Mouse (Mus musculus) thymus, postnatal 0 days (tissue): ENCODE results near the gene Fbxl17. TPM values are rescaled to one million over a fixed set of nuclear protein-coding genes. Genes with fewer than 3 reads are reported as not detected.

Experiments used
- DNase-seq: peaks from one replicate; pipeline ENCODE4 v3.0.0-alpha.2; 2015; ENCODE audit warnings: low spot score
- polyA plus RNA-seq: library from polyadenylated mRNA; unstranded; fragments of >200 nt; fragmentation: Nextera tagmentation; extraction: Ambion mirVana; gene quantifications from 2 replicates; pipeline ENCODE4 v1.2.1, GENCODE M21; 2015

Fbxl17 gene
- polyA plus RNA-seq, 1 experiment from 2014 or later = 5.8 TPM

DNA sequence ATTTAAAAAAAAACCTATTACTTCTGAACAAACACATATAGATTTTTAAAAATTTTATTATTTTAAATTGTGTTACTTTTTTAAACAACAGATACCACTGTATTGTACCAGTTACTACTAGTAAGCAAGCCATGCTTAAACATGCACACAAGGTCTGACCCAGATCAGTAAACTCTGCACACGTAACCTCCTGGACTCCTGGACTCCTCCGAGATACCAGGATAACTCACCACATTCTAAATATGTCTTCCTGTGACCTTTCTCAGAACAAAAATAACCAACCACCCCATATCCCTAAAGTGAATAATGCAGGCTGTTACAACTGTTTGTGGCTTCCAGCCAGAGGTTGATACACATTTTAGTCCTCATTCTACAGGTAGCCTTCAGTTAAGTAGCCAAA lies 170.9 kb downstream of the Fbxl17 start:
- DNase-seq = no peak

DNA sequence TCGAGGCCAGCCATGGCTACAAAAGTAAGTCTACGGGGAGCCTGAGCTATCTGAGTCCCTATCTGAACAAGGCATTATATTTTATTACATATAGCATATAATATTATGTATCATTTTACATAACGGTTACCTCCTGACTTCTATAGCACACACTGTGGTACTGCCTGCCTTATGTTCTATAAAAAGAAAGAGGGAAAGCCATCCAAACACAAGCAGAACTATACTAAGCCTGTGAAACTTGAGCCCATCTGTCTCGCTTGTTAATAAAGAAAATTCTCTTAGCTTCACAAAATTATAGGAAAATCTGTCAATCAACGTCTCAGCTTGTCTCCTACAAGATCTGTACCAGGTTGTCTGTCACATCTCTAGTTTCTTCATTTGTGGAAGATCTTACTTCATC lies 173.6 kb downstream of the Fbxl17 start:
- no peak for DNase-seq

DNA sequence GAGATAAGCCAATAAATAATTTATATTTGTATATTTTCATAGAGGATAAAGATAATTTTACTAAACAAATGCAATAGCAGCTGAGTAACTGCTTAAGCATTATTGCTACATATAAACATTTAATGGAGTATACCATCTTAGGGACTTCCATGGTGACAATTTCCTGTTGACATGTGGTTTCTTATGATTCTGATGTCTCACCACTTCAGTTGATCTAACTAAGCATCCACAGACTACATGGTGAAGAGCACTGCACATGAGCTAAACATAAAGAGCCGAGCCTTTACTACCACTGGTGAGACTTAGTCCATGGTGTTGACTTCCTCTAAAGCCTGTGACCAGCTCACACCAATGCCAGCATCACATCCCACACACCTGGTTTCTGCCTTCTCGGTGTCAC lies 175.1 kb downstream of the Fbxl17 start:
- DNase-seq = no peak

DNA sequence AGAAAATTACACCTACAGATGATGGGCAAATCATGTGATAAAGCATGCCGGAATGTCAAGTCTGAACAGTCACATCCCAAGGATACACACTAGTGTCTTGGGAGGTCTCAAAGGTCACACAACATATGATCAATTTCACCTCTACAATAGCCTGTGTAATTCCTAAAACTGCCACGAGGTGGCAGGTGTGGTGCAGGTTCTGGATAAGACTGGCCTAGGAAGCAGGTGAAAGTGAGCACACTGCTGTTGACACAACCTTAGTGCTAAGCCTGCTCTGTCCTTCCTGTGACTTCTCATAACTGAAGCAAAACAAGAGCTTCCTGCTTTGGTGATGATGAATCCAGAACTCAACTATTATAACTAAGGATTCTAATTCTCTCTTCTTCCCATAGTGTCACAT lies 175.8 kb downstream of the Fbxl17 start:
- DNase-seq = peak; percentile 82

DNA sequence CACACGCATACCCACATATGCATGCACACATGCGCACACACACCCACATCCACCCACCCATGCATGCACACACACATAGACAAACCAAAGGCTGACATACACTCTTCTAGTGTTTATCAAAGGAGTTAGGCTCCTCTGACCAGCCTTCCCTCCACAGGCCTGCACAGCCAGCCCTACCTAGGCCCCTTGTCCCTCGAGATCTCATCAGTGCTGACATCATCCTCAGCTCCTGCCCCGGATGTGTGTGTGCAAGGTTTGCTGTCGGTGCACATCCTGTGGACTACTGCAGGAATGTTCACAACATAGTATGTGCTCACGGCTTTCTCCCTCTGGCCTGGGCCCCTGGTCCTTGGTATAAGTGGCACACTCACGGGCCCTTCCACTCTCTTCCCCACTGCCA lies 177.0 kb downstream of the Fbxl17 start:
- DNase-seq = no peak

DNA sequence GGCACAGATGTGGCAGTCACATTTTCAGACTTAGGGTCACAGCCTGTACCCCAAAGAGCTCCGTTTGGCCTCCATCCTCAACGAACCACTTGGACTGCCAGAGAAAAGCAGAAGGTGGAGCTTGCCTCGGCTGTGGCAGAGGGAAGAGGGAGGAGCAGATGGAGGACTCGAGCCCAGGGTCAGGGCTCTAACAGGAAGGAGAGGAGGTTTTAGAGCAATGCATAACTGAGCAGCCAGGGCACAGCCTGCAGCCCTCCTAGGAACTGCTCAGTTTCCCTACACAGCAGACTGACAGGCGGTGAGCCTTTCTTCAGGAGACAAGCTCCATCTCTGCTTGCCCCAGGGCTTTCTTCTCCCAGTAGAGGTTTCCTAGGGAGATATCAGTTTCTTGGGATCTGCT lies 178.5 kb downstream of the Fbxl17 start:
- no peak for DNase-seq

DNA sequence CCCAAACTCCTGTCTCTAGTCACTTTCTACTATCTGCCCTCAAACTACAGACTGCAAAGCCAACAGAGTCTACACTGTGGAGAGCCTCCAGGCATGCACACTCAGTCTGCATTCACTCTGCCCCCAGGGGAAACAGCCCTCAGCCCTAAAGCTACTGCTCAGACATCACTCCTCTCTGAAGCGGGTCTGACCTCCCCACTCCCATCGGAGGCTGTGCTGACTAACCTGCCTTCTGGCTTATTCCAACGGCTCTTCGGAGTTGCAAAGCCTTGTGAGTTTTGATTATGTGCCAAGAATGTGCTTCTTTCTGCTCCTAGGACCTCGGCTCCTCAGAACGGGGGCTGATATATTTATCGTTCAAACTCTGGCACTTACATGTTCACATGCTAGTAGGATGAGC lies 182.3 kb downstream of the Fbxl17 start:
- no peak for DNase-seq

DNA sequence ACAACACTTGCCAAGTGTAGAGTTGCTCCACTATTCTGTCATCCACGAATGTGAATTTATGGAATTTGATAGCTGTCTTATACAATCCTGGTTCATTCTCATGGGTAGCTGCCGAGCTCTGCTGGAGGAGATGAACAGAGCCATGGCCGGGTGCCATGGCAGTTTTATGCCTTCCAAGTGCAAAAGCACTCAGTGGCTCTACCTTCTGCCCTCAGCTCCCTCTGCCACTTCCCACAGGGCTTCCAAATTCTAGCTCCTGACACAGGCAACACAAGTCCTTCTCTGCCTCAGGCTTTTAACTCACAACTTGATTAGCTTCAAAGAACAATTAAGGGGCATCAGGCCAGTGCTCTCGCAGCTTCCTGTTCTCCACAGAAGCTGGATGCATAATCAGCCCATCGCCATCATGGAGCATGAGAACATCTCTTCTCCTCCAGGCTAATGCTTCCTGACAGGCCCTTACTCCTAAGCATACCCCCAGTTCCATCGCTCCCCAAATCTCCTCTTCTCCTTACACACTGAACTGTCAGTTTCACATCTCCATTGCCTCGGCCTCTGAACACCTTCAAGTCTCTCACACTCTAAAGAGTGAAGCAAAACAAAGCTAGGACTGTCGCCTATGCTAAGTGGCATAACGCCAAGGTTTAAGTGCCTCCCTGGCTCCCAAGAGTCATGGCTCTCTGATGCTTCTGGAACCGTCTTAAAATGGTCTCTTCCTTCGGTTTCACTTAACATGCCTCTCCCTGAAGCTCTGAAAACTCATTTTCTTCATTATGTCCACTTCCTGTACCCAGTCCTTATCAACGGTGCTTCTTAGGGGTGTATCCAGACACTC lies 184.0 kb downstream of the Fbxl17 start:
- DNase-seq = no peak

DNA sequence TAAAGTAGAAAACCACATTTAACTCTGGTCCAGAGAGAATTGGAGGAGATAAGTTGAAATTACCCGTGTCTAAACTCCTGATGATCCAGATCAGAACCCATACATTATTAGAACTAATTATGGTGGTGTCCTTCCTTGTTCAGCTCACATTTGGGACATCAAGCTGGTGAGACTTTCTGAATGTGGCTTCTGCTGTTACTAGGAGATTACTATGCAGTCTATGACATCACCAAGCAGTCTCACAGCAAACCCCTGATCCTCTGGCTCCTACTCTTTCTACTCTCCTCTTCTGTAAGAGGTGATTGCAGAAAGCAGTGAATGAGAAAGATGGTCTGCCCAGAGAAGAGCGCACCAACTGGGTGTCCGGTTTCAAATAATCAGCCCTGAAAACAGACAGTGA lies 187.0 kb downstream of the Fbxl17 start:
- no peak for DNase-seq

DNA sequence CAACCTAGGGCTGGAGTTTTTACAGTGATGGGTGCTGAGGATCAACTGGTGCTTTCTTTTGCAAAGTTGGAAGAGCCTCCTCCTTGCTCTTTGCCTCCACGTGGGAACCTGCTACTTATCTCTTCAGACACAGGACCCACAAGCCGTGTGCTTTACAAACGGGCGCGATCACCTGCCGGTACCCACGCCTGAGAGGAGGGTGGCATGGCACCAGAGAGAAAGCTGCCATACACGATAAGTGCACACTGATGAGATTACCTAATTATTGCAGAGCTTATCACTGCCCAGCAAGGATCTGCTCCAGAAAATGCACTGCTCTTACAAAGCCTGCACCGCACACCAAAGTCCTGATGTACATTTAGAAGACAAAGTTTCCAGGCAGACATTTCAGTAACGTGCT lies 187.5 kb downstream of the Fbxl17 start:
- no peak for DNase-seq

DNA sequence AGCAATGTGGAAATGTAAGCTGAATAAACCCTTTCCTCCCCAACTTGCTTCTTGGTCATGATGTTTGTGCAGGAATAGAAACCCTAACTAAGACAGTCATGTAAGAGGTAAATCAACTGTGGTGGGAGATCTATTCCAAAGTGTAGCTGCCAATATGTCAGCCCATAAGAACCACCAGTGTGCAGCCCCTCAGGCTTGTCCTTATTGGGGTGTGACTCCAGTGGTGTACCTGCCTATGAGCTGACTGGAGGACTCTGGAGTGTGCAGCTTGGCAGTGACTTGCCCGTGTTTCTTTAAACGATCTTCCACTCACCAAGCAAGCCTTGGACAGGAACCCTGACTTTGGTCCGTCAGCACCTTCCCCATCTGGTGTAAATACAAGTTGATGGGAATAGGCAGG lies 188.2 kb downstream of the Fbxl17 start:
- DNase-seq = no peak

DNA sequence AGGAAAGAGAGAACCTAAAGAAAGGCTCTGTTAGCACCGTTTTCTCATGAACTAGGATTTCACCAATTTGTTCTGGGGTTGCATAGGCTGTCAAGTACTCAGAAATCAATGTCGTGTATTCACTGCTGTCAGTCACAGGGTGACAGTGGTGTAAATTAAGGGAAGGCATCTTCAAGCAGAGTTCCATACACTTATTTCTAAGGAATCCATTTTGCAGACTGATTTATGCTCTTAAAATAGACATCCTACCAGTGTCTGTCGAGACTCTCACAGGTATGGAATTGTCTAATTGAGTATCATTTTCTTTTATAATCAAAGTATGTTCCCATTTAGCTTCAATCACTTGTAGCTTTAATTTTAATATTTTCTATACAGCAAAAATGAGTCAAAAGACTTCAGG lies 189.8 kb downstream of the Fbxl17 start:
- DNase-seq = no peak

DNA sequence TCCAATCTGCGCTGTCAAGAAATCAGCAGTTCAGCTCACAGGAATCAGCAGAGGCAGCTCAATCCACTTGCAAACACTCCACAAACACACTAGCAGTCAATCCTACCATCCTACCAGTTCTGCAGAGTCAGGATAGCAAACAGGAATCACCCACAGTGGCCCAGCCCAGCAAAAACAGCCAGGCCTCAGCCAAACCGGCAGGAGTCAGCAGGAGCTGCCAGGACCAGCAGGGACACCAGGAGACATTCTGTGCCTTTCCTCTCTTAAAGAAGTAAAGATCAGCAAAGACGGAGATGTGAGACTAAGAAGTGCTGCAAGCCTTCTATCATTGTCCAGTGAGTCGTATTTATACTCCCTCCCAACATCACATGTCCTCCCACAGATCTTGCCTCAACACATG lies 196.0 kb downstream of the Fbxl17 start:
- no peak for DNase-seq

DNA sequence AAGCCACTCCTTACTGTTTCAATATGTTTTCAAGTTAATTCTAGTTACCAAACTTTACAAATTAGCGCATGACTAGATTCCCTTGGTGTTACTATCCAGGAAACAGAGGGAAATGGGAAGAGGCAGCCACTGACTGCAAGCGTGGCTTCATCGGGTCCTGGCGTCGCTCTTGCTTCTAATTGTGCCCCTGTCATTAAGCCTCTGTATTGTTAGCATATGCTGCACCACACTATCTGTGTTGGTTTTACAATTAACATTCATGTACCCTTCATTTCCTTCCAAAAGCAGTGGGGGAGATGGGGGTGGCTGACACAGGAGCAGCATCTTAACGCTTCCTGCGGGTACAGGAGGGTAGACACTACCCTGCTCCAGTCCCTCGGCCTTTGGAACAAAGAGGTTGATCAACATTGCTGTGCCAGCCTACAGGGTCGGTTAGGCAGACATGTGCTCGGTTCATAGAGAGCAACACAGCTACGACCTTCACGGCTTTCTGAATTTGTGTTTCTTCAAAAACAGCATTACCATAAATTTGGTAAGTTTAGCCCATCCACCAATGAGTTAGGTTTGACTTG lies 197.9 kb downstream of the Fbxl17 start:
- DNase-seq = no peak

DNA sequence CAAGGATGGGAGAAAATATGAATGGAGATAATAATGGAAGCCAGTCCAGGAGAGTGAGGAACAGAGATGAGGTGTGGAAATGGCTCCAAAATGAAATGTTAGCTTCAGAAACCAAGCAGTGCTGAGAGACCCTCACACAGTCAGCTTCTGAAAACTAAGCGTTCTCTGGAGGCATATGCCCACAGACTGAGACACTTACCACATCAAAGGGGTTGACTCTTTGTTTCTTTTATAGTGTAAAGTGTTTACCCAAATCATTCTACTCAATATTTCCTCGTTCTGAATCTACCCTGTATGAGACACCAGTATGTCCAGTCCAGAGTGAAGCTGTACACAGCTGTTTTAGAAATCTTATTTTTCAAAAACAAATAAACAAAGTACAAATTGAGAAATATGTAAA lies 204.3 kb downstream of the Fbxl17 start:
- DNase-seq = peak; percentile 54

DNA sequence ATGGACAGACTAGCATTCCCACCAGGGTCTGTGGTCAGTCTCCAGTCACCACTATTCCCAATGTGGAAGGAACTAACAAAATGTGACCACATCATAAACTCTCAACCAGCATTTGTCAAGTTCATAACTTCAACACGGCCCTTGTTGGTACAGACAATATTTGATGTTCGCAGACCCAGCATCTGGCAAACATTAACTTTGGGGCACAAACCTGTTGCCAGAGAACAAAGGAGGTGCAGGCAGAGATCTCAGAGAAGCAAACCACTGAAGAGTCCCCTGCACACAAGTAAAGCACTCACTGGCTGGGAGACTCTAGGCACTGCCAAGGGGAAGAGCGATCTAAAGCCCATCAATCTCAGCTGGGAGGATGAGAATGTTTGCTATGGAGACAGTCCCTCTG lies 204.9 kb downstream of the Fbxl17 start:
- DNase-seq = no peak

DNA sequence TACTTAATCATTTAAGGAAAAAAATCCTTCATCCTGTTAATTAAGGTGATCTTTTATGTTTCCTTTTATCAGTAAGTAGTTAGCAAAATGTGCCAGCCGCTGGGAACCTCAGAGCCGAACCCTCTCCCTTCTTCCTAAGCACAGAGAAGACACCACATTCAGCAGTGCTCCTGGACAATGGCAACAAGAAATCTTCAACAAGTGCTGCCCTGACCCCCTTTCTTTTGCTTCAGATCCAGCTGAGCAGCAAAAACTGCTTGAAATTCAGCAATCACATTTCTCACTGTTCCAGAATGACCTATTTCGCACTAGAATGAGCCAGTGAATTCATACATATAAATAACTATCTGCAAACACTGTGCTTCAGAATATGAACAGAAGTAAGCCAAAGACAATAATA lies 205.8 kb downstream of the Fbxl17 start:
- DNase-seq = no peak

DNA sequence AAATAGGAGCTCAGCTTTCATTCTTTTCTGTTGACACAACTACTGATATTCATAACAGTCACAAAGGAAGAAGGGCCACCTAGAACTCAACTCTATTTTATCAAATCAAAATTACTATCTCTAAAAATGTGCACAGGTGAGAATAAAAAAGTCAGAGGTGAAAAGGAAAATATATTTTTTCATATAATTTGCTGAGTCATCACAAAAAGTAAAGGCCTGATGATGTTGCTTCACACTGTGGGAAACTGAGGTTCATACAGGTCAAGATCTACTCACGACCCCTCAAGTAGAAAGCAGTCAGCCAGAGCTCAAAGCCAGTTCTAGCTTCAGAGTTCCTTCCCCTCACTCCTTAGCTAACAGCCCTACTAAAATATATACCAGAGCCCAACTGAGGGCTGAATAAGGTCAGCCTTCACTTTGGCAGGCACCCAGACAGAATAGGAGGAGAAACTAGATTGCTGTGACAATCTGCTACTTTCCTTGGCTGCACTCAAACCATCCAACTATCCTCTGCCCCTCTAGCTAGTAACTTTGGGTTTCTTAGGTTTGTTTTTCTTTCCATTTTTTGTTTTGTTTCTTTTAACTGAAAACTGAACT lies 210.4 kb downstream of the Fbxl17 start:
- DNase-seq = no peak

DNA sequence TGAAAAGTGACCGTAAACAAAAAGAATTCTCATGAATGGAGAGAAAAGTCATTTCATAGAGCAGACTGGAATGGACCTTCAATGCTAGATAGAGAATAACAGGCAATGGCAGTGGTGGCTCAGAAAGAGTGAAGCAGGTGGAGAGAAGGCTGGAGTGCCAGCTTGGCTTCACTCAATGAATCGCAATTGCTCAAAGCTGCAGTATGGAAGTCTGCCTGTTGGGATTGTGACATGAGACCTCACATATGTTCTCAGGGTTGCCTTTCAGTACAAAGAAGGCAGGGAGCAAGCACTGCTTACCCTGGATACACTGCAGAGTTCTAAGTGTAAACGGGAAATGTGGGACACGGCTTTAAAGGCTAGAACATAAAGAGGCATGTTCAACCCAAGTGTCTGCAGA lies 211.0 kb downstream of the Fbxl17 start:
- DNase-seq = no peak

DNA sequence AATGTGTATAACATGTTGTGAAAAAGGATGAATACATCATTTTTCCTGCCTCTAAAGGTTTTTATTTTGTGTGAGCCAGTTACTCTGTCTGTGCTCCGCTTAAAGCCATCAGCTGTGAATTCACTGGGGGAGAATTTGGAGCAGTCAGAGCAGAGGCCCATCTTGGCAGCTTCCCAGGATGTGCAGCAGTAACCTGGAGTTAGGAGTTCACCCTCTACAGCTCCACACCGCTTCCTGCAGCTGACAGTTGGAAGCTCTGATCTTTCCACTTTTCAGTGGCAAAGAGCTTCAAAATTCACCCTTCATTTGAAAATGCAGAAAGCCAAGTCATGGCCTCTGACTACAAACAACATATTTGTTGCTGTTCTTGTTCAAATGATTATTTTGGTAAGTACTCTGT lies 212.4 kb downstream of the Fbxl17 start:
- DNase-seq = no peak

DNA sequence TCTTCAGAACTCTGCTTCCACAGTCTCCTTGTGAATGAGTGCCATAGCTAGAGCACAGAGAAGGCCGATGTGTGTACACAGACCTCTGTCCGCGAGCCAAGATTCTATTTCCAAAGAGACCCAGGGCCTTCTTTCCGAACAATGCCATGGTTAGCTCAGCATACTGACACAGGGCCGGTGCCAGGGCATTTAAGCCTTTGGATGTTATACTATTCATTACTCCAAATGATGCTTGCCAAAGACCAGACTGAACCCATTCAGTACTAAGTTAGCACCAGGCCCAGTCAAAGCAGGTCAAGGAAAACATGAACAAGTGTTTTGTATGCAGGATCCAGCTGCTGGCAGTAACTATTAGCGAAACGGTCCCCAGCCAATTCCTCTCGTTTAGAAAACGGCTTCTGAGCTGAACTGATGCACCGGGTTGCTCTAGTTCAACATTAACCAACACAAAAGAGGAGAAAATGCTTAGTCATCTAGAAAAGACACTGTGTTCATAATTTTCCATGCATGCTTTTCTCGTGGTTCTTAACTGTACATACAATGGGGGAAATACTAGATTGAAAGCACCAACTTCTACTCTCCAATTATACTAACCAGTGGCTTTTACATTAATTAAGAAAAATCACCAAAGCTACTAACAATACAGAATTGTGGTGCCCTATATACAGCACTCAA lies 214.4 kb downstream of the Fbxl17 start:
- no peak for DNase-seq

DNA sequence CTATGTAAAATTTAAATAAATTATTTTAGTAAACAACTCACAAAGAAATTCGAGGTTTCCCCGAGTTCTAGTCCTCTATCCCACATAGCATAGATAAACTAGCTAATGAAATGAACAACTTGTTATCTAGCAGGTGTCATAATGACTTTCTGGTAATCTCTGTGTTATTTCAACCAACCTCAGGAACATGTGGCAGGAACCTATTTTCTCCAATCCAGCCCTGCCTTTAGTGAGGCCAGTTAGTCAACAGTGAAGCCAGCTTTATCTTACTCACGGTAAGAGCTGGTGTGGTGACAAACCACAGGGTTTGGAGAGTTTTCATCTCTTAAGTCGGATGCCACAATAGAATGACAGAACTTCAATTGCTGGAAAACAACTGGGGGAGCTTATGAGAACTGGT lies 215.7 kb downstream of the Fbxl17 start:
- no peak for DNase-seq
